Mouse (Mus musculus): Measurements from ENCODE around the gene Padi6. TPM values are rescaled to one million over a fixed set of nuclear protein-coding genes. Genes with fewer than 3 reads are reported as not detected.

Padi6 gene
- polyA plus RNA-seq, 1 experiment from 2014 or later = not detected

DNA sequence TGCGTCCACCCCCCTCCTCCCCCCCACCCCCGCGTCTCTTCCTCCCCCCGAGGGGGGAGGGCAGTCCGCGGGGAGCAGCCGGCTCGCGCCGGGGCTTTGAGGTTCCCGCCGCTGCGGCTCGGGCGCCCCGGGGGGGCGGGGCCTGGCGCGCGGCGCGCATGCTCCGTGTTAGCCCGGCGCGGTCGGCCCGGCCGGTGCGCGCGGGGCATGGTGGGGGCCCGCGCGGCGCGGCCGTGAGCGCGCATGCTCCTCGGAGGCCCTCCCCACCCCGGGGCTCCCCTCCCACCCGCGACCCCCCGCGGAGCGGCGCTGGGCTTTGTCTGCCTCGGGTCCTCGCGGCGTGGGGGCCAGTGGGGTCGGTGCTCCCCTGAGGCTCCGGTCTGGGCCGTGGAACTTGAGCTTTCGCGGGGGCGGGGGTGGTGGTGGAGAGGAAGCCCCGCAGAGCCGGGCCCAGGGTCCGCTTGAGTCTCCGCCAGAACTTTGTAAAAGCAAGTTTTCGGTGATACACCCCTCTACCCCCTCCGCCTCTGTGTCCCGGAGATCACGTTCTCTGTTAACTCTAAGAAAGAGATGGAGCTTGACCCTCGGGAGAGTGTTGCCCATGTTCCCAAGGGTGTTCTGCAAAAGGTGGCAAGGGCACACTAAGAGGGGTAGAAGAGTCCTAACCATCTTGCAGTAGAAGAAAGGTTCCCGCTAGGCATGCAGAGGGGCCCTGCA lies 39.7 kb downstream of the Padi6 start:
- Histone ChIP-seq H3K36me3 (peaks cover 30% of the 10 kb centered on the region), H3K9me3 (no peaks in the 10 kb centered on the region), H3K27me3 (peaks cover 29% of the 10 kb centered on the region), H3K9ac (peak overlapping the region; percentile 98), H3K4me3 (peak overlapping the region; percentile 96), H3K4me1 (replicated peaks) (peaks cover 71% of the 10 kb centered on the region), H3K4me2 (peak overlapping the region; percentile 92), H3K27ac (replicated peaks) (peak overlapping the region; percentile 98)
- under 1% methylated on average over 34 of the region's 68 CpGs for WGBS
- peak; percentile 72 for ATAC-seq (ENCODE audit: low read depth)

DNA sequence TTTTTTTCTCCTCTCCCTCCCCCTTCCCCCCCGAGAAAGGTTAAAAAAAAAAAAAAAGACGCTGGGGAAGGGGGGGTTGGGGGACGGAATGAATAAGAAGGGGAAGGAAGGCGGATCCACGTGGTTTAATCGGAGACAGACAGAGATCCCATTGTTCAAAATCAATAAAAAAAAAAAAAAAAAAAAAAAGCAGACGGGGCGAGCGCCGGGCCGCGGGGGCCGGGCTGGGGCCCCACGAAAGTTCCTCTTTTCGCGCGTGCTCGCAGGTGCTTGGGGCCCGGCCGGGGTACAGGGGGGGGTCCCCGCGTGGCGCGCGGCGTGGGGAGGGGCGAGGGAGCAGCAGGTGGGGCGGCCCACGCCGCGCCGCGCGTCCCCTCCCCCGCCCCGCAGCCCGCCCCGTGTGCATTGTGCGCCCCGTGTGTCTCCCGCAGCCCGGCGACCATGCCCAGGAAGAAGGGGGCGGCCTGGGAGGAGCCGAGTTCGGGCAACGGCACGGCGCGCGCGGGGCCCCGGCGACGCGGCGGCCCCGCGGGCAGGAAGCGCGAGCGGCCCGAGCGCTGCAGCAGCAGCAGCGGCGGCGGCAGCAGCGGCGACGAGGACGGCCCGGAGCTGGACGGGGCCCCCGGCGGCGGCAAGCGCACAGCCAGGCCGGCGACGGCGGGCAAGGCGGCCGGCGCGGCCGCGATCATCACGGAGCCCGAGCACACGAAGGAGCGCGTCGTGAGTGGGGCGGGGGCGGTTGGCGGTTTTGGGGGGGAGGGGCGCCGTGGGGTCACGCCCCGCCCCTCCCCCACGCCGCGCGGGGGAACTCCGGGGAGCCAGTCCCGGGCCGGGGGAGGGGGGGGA lies 40.5 kb downstream of the Padi6 start:
- peaks cover 63% of the 10 kb centered on the region for H3K4me1 ChIP-seq (replicated peaks)
- H3K27ac ChIP-seq (replicated peaks) = peak overlapping the region; percentile 98

DNA sequence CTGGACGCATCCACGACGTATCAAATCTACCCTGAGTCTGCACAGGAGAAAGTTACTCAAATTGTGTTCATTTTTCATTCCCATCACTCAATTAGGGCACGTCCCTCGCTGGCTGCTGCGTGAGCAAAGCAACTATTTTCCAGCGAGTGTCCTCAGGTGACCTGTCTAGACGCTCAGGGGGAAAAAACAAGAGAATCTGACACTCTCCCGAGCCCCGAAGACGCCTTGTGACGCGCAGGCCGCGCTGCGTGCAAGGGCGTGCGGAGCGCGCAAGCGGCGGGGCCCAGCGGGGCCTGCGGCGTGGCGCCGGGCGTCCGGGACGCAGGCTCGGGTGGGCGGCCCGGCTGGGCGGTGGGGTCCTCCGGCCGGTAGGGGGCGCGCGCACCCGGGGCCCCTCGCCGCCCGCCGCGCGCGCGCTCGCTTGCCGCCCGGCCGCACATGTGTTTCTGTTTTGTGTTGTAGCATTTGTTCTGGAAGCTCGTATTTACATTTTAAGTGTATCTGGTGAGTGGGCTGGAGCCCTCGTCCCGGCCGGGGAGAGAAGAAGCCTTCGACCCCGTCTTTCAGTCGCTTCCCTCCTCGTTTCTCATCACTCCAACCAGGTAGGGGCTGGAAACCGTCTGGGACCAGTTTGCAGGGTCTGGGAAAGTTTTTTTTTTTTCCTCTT lies 41.3 kb downstream of the Padi6 start:
- Histone ChIP-seq H3K27ac (replicated peaks) (peak overlapping the region; percentile 98), H3K27me3 (peaks cover 29% of the 10 kb centered on the region), H3K9me3 (no peaks in the 10 kb centered on the region), H3K4me3 (peak overlapping the region; percentile 96), H3K4me2 (peak overlapping the region; percentile 92), H3K4me1 (replicated peaks) (peaks cover 56% of the 10 kb centered on the region), H3K9ac (peak overlapping the region; percentile 98), H3K36me3 (peaks cover 17% of the 10 kb centered on the region)
- peak; percentile 69 for ATAC-seq (ENCODE audit: low read depth)
- WGBS = 1% methylated on average over 58 of the region's 61 CpGs

More for the DNA sequence above, 40.5 kb downstream of the Padi6 start:
- H3K9me3 ChIP-seq = no peaks in the 10 kb centered on the region
- peak overlapping the region; percentile 98 for H3K9ac ChIP-seq
- peak; percentile 28 for ATAC-seq (ENCODE audit: low read depth)
- H3K4me3 ChIP-seq = peak overlapping the region; percentile 96
- WGBS = under 1% methylated on average over 67 of the region's 107 CpGs
- H3K36me3 ChIP-seq = peaks cover 25% of the 10 kb centered on the region
- H3K4me2 ChIP-seq = peak overlapping the region; percentile 92
- peaks cover 29% of the 10 kb centered on the region for H3K27me3 ChIP-seq

DNA sequence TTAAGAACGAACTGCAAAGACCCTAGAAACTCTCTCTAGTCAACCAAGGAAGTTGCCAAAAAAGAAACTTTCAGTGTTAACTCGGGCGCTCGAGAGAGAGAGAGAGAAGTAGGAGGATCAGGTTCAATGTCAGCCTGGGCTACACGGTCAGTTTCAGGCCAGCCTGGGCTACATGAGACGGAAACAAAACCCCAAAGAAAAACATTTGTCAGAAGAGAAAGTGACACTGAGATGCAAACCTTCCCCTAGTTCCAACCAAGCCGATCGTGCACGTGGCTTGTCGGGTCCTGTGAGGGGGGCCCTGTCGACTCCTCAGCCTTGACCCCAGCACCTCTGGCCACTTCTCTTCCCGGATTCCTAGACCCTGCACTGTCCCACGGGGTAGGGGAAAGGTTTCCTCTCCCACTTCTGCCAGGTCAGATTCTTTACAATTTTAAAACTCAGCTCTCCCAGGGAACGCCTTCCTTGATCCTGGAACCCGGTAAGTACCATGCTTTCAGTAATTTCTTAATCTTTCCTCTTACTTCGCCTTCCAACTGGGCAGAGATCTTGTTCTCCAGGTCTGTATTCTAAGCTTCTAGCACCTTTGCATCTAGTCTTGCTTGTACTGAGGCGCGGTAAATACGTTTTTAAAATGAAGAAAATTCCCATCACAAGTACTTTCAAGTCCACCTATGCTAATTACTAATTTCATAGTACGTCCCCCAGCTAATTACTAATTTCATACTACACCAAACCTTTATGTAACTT lies 42.0 kb downstream of the Padi6 start, which contains the start of gene Rcc2:
Rcc2 (plus strand) TSS at position 273 of the 750 bp plus-strand sequence.
- Histone ChIP-seq H3K9ac (peak within 1 kb of the TSS; percentile 98), H3K36me3 (0 out of 2 replicates have a peak, but pooled peaks cover 10% of the 10 kb centered on the region), H3K27ac (replicated peaks) (peak within 1 kb of the TSS; percentile 98), H3K4me3 (peak within 1 kb of the TSS; percentile 96), H3K4me1 (replicated peaks) (peaks cover 48% of the 10 kb centered on the region), H3K4me2 (peak within 1 kb of the TSS; percentile 92), H3K9me3 (no peaks in the 10 kb centered on the region), H3K27me3 (peaks cover 29% of the 10 kb centered on the region)
- WGBS = 8% methylated on average over 20 of the region's 20 CpGs
- no peak for ATAC-seq (ENCODE audit: low read depth)

DNA sequence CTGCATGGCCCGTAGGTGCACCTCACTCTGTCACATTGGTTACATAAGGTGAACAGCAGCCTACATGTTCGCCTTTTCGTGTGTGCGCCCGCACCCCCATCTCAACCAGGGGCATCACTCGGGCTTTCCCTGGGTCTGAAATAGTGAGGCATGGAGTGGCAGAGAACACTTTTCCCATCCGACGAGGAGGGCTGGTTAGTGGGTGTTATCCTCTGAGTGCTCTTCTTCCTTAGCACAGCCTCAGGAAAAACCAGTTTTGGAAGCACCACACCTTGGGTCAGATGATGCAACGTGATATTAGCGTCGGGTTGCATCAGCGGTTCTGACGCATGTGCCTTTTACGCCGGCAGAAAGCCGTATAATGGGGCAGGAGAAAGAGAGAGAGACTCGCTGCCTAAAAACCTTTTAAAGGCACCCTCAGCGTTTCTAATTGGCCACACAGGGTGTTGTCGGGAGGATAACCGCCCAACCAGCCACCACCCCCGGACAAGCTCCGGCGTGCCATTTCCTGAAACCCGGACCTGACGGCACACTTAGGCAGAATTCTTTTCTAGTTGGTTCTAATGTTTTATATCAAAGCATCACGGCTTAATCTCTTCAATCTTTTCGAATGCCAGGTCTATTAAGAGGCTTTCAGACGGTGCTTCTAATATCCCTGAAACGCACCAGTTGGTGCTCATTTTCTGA lies 42.9 kb downstream of the Padi6 start:
- WGBS = 8% methylated on average over 29 of the region's 29 CpGs
- Histone ChIP-seq H3K27ac (replicated peaks) (no peak overlapping the region), H3K27me3 (peaks cover 29% of the 10 kb centered on the region), H3K4me3 (peak overlapping the region; percentile 96), H3K4me1 (replicated peaks) (peaks cover 40% of the 10 kb centered on the region), H3K9ac (peak overlapping the region; percentile 60), H3K36me3 (0 out of 2 replicates have a peak, but pooled peaks cover 3% of the 10 kb centered on the region), H3K9me3 (no peaks in the 10 kb centered on the region), H3K4me2 (peak overlapping the region; percentile 92)
- no peak for ATAC-seq (ENCODE audit: low read depth)

DNA sequence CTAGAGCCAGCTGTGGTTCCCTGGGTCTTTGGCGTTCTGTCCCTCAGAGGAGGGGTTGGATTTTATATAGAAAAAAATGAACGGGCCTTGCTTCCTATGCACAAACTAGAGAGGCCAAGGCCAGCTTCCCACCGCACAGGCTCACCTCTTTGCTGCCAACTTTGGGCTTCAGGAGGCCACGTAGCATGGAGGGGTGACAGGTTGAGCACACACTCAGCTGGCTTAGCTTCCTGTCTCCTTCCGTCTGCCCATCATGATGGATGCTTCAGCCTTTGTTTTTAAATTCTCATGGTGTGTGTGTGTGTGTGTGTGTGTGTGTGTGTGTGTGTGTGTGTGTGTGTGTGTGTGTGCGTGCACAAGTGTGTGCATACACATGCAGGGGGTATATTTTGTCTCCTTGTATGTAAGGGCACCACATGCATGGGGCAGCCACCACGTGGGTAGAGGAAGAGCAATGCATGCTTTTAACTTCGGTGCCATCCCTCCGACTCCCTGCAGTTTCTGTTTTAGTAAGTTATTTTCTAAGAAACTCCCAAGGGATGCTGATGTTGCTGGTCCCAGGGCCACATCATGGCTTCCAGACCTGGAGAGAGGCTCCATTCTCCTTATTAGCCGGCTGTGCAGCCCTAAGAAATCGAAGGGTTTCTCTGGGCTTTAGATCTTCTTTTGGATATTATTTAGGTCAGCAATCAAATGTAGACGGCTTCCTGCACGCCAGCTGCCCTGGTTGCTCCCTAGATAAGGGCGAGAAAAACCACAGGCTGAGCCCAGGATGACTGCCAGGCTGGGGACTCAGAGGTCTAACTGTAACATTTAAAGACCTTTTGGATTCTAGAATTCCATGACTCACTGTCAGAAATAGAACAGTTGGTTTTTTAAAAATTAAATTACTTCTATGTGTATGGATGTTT lies 46.5 kb downstream of the Padi6 start:
- Histone ChIP-seq H3K4me2 (no peak overlapping the region), H3K9ac (no peak overlapping the region), H3K27me3 (peaks cover 28% of the 10 kb centered on the region), H3K27ac (replicated peaks) (no peak overlapping the region), H3K36me3 (no peaks in the 10 kb centered on the region), H3K9me3 (no peaks in the 10 kb centered on the region), H3K4me1 (replicated peaks) (peaks cover 20% of the 10 kb centered on the region), H3K4me3 (no peak overlapping the region)
- no peak for ATAC-seq (ENCODE audit: low read depth)
- WGBS = 82% methylated on average over 14 of the region's 14 CpGs

DNA sequence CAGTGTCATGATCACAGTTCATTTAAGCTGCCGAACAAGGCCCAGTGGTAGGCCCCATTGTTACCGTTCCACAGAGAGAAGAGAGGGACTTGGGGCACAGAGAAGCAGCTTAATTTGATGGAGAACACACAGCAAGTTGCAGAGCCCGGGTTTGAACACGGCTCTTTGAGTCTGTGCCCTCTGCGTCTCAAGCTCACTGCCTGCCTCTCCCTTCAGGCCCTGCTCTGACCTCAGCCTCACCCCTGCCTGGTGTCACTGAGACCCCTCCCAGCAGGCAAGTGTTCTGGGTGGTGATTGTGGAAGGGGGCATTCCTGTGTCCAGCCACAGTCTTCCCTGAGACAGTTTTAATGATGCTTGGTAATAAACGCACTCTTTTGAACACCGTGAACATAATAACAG lies 47.3 kb downstream of the Padi6 start:
- Histone ChIP-seq H3K4me3 (no peak overlapping the region), H3K36me3 (no peaks in the 10 kb centered on the region), H3K4me2 (no peak overlapping the region), H3K27ac (replicated peaks) (no peak overlapping the region), H3K27me3 (peaks cover 20% of the 10 kb centered on the region), H3K4me1 (replicated peaks) (peaks cover 12% of the 10 kb centered on the region), H3K9ac (no peak overlapping the region), H3K9me3 (no peaks in the 10 kb centered on the region)
- no peak for ATAC-seq (ENCODE audit: low read depth)
- WGBS = 61% methylated on average over 7 of the region's 7 CpGs

DNA sequence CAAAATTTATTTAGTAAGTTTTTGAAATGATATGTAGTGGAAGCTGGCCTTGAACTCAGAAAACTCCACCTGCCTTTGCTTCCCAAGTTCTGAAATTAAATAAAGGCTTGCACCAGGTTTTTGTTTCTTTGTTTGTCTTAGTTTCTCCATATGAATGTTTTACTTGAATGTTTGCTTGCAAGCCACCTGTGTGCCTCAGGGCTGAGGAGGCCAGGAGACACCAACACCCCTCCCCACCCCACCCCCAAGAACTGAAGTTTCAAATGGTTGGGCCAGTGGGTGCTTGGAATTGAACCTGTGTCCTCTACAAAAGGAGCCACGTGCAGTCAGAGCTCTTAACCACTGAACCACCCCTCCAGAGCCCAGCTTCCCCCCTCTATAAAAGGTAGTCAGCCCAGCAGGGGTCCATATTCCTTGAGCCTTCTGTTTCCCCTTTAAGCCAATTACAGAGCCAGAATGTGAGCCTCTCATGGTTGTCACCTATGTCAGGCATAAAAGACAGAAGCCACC lies 47.8 kb downstream of the Padi6 start:
- no peak overlapping the region for H3K4me3 ChIP-seq
- H3K9me3 ChIP-seq = no peaks in the 10 kb centered on the region
- 13% methylated on average over 1 of the region's 1 CpGs for WGBS
- H3K27me3 ChIP-seq = peaks cover 18% of the 10 kb centered on the region
- no peak overlapping the region for H3K27ac ChIP-seq (replicated peaks)
- H3K9ac ChIP-seq = no peak overlapping the region
- no peak for ATAC-seq (ENCODE audit: low read depth)
- H3K36me3 ChIP-seq = no peaks in the 10 kb centered on the region
- H3K4me2 ChIP-seq = no peak overlapping the region
- peaks cover 7% of the 10 kb centered on the region for H3K4me1 ChIP-seq (replicated peaks)

DNA sequence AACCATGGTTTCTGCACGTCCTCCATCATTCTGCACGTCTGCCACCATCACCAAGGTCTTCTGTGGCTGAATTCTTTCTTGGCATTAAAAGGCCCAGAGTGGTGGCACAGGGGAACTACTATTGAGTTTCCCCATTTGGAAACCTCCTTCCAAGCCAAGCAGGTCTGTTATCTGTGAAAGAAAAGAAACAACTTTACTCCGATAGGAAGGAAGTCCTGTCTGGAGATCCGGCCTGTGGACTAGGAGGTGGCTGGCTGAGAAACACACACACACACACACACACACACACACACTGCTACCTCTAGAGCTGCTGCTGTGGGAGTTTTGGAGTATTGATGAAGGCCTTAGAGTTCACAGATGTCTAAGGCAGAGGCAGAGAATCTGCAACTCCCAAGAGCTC lies 48.9 kb downstream of the Padi6 start:
- no peak overlapping the region for H3K4me3 ChIP-seq
- ATAC-seq (ENCODE audit: low read depth) = no peak
- no peaks in the 10 kb centered on the region for H3K4me1 ChIP-seq (replicated peaks)
- peaks cover 7% of the 10 kb centered on the region for H3K27me3 ChIP-seq
- H3K27ac ChIP-seq (replicated peaks) = no peak overlapping the region
- 80% methylated on average over 4 of the region's 4 CpGs for WGBS
- no peaks in the 10 kb centered on the region for H3K36me3 ChIP-seq
- no peak overlapping the region for H3K9ac ChIP-seq
- no peaks in the 10 kb centered on the region for H3K9me3 ChIP-seq
- H3K4me2 ChIP-seq = no peak overlapping the region

DNA sequence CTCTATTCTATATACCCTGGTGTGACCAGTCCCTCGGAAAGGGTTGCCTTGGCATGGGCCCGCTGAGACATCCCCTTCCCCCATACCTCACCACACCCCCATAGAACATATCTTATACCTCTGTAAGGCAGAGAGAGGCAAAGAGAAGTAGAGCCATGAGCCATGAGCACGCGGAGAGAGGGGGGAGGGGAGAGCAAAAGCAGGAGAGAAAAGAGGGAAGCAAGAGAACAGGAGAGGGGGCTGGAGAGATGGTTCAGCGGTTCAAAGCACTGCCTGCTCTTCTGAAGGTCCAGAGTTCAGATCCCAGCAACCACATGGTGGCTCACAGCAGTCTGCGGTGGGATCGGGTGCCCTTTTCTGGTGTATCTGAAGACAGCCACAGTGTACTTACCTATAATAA lies 51.0 kb downstream of the Padi6 start:
- H3K9ac ChIP-seq = no peak overlapping the region
- H3K27ac ChIP-seq (replicated peaks) = no peak overlapping the region
- H3K36me3 ChIP-seq = no peaks in the 10 kb centered on the region
- H3K27me3 ChIP-seq = no peaks in the 10 kb centered on the region
- ATAC-seq (ENCODE audit: low read depth) = no peak
- H3K4me1 ChIP-seq (replicated peaks) = no peaks in the 10 kb centered on the region
- H3K4me2 ChIP-seq = no peak overlapping the region
- no peak overlapping the region for H3K4me3 ChIP-seq
- 64% methylated on average over 7 of the region's 7 CpGs for WGBS
- no peaks in the 10 kb centered on the region for H3K9me3 ChIP-seq

Data from neural tube, embryonic 13.5 days (tissue).